Mouse (Mus musculus) CH12.LX (cell line): ENCODE results near the gene Mdga1. TPM values are rescaled to one million over a fixed set of nuclear protein-coding genes. Genes with fewer than 3 reads are reported as not detected.

ENCODE experiments used
- DNase-seq: peaks from one replicate; pipeline ENCODE4 v3.0.0-alpha.2; 2013; ENCODE audit errors: extremely low read depth
- H3K27ac ChIP-seq: 2 replicates; pipeline ENCODE4 v1.5.1; 2012; ENCODE audit warnings: low read depth, mild to moderate bottlenecking, control low read depth, moderate library complexity; ENCODE audit not compliant: insufficient read depth
- H3K27me3 ChIP-seq: replicated peaks from 2 replicates; pipeline ENCODE3; 2012; ENCODE audit warnings: inconsistent platforms
- H3K36me3 ChIP-seq, 2 experiments: replicated peaks in 1 of 2; 2 replicates each; pipeline versions ENCODE3 to v1.6.1; 2012; ENCODE audit warnings: inconsistent platforms in 1 of 2, low read length in 1 of 2, mild to moderate bottlenecking in 1 of 2, mixed read lengths in 1 of 2, moderate library complexity in 1 of 2; ENCODE audit not compliant: control insufficient read depth in 1 of 2, insufficient read depth in 1 of 2
- H3K4me1 ChIP-seq, 2 experiments: 2 replicates each; pipeline ENCODE4 v1.6.1; 2012; ENCODE audit warnings: inconsistent platforms in 1 of 2, moderate library complexity in 1 of 2; ENCODE audit not compliant: insufficient read depth in 2 of 2, control insufficient read depth in 1 of 2
- H3K4me2 ChIP-seq: 2 replicates; pipeline ENCODE4 v1.6.1; 2012; ENCODE audit warnings: low read depth, mild to moderate bottlenecking, control low read depth; ENCODE audit not compliant: poor library complexity, insufficient read depth, severe bottlenecking
- H3K4me3 ChIP-seq, 3 experiments: fragments of 150-350 bp in 1 of 3; sonication (generic) in 1 of 3; replicated peaks in 1 of 3; 2 replicates each; pipeline versions ENCODE3 to v1.5.1; 2011 to 2012; ENCODE audit warnings: low read depth in 2 of 3, low read length in 2 of 3, mild to moderate bottlenecking in 2 of 3, moderate library complexity in 2 of 3, control low read depth in 1 of 3, improper control_type of control experiment in 1 of 3, inconsistent platforms in 1 of 3, mixed read lengths in 1 of 3; ENCODE audit not compliant: poor library complexity in 1 of 3
- H3K79me2 ChIP-seq: replicated peaks from 2 replicates; pipeline ENCODE4 v1.6.1; 2012; ENCODE audit warnings: mild to moderate bottlenecking, moderate library complexity; ENCODE audit not compliant: control insufficient read depth, poor library complexity, insufficient read depth, severe bottlenecking; ENCODE audit errors: extremely low read depth
- H3K9ac ChIP-seq: 2 replicates; pipeline ENCODE4 v1.6.1; 2012; ENCODE audit warnings: low read depth, mild to moderate bottlenecking, control low read depth, moderate library complexity; ENCODE audit not compliant: insufficient read depth
- H3K9me3 ChIP-seq: replicated peaks from 2 replicates; pipeline ENCODE3; 2012; ENCODE audit warnings: low read length, inconsistent platforms, mixed read lengths
- ETS1 ChIP-seq: conservative IDR thresholded peaks from 2 replicates; pipeline ENCODE4 v1.6.1; 2012; ENCODE audit warnings: low read depth, mild to moderate bottlenecking, inconsistent platforms, low read length, improper control_type of control experiment, moderate library complexity
- GABPA ChIP-seq: IDR thresholded peaks from 2 replicates; pipeline ENCODE4 v1.6.1; 2012; ENCODE audit warnings: low read depth, low read length, improper control_type of control experiment, inconsistent platforms; ENCODE audit not compliant: insufficient replicate concordance
- HCFC1 ChIP-seq: IDR thresholded peaks from 2 replicates; pipeline ENCODE4 v1.6.1; 2012; ENCODE audit warnings: low read depth, mild to moderate bottlenecking, inconsistent platforms, low read length, improper control_type of control experiment
- JUN ChIP-seq: IDR thresholded peaks from 2 replicates; pipeline ENCODE4 v1.6.1; 2011; ENCODE audit warnings: low read depth, mild to moderate bottlenecking, low read length, improper control_type of control experiment, moderate library complexity; ENCODE audit not compliant: insufficient read depth
- MAFK ChIP-seq: IDR thresholded peaks from 2 replicates; pipeline ENCODE4 v1.6.1; 2011; ENCODE audit warnings: low read length, improper control_type of control experiment; ENCODE audit not compliant: insufficient replicate concordance
- MAX ChIP-seq: IDR thresholded peaks from 2 replicates; pipeline ENCODE4 v1.6.1; 2011; ENCODE audit warnings: low read length, improper control_type of control experiment
- MEF2A ChIP-seq: IDR thresholded peaks from 2 replicates; pipeline ENCODE4 v1.6.1; 2014; ENCODE audit warnings: low read depth, mild to moderate bottlenecking, inconsistent platforms, low read length, improper control_type of control experiment, borderline replicate concordance
- MXI1 ChIP-seq: IDR thresholded peaks from 2 replicates; pipeline ENCODE4 v1.6.1; 2011; ENCODE audit warnings: mild to moderate bottlenecking, low read depth, low read length, improper control_type of control experiment
- NELFE ChIP-seq: IDR thresholded peaks from 2 replicates; pipeline ENCODE4 v1.6.1; 2011; ENCODE audit warnings: low read depth, low read length, improper control_type of control experiment
- NRF1 ChIP-seq: IDR thresholded peaks from 2 replicates; pipeline ENCODE4 v1.6.1; 2014; ENCODE audit warnings: low read depth, mild to moderate bottlenecking, inconsistent platforms, low read length, improper control_type of control experiment, moderate library complexity
- RAD21 ChIP-seq: IDR thresholded peaks from 2 replicates; pipeline ENCODE4 v1.6.1; 2011; ENCODE audit warnings: low read depth, mild to moderate bottlenecking, low read length, improper control_type of control experiment, moderate library complexity
- SMC3 ChIP-seq: IDR thresholded peaks from 2 replicates; pipeline ENCODE4 v1.6.1; 2011; ENCODE audit warnings: low read depth, low read length, improper control_type of control experiment
- TBP ChIP-seq: conservative IDR thresholded peaks from 2 replicates; pipeline ENCODE4 v1.6.1; 2011; ENCODE audit warnings: low read depth, low read length, improper control_type of control experiment
- TCF12 ChIP-seq: IDR thresholded peaks from 2 replicates; pipeline ENCODE4 v1.6.1; 2014; ENCODE audit warnings: low read depth, mild to moderate bottlenecking, inconsistent platforms, low read length, improper control_type of control experiment
- ZC3H11A ChIP-seq: IDR thresholded peaks from 2 replicates; pipeline ENCODE4 v1.6.1; 2012; ENCODE audit warnings: low read depth, mild to moderate bottlenecking, inconsistent platforms, low read length, improper control_type of control experiment
- ZKSCAN1 ChIP-seq: IDR thresholded peaks from 2 replicates; pipeline ENCODE4 v1.6.1; 2012; ENCODE audit warnings: low read depth, inconsistent platforms, low read length, improper control_type of control experiment, borderline replicate concordance
- ZMIZ1 ChIP-seq: IDR thresholded peaks from 2 replicates; pipeline ENCODE4 v1.6.1; 2012; ENCODE audit warnings: low read depth, mild to moderate bottlenecking, inconsistent platforms, low read length, improper control_type of control experiment
- dilution Hi-C: fragments of 300-500 bp; cut with MboI; formaldehyde crosslinking; loops from 2 replicates; pipeline ENCODE4 v1.14.3; 2020; ENCODE audit warnings: low sequenced_read_pairs; ENCODE audit not compliant: extremely low pct_unique_long_range_greater_than_20kb, extremely low pct_ligation_motif_present
- in situ Hi-C: fragments of 300-500 bp; cut with MboI; formaldehyde crosslinking; loops from 3 replicates; pipeline ENCODE4 v1.14.3; 2019; ENCODE audit warnings: low sequenced_read_pairs, low pct_ligation_motif_present, low pct_unique_long_range_greater_than_20kb, mixed read lengths
- polyA plus RNA-seq: library from polyadenylated mRNA; unstranded; fragments of >175 nt; gene quantifications from 2 replicates; pipeline ENCODE4 v1.2.1, GENCODE M21; 2012; ENCODE audit warnings: low read depth; ENCODE audit not compliant: insufficient read length
- total RNA-seq, 2 experiments: library from RNA; depleted of rRNA; stranded (reverse); fragments of 300-350 nt in 1 of 2; fragments of >200 nt in 1 of 2; gene quantifications; 2 replicates each; pipeline ENCODE4 v1.2.3; 2012 to 2014

Gene Mdga1
- total and polyA plus RNA-seq, 3 experiments, result 0.29 to 0.39 (median 0.38) TPM

GRCm38 (mm10) chr17:29824208-29824509, 145.7 kb downstream of the Mdga1 start:
- no peaks in the 10 kb centered on the region for H3K9me3 ChIP-seq
- no peak for DNase-seq
- dilution Hi-C loops, result no loop called here
- TF ChIP-seq HCFC1 (no peak), GABPA (no peak), MAFK (no peak), ZMIZ1 (no peak), NELFE (no peak), JUN (no peak), ETS1 (no peak), MXI1 (no peak), ZKSCAN1 (no peak), TBP (no peak)
- TF ChIP-seq, all 38 proteins: peak for 0
- Histone ChIP-seq H3K4me1 (peaks cover 0 to 21% of the 10 kb centered on the region in 2 experiments; a peak in 3 of 4 replicates), H3K79me2 (no peaks in the 10 kb centered on the region), H3K27ac (no peak overlapping the region), H3K36me3 (no peaks in the 10 kb centered on the region), H3K27me3 (peaks cover 39% of the 10 kb centered on the region), H3K4me2 (no peak overlapping the region), H3K4me3 (no peak overlapping the region), H3K9ac (no peak overlapping the region)
- in situ Hi-C loops, result no loop called here

GRCm38 (mm10) chr17:29823439-29824207, 146.3 kb downstream of the Mdga1 start:
- Histone ChIP-seq H3K36me3 (no peaks in the 10 kb centered on the region), H3K27ac (no peak overlapping the region), H3K27me3 (peaks cover 37% of the 10 kb centered on the region), H3K9ac (no peak overlapping the region), H3K4me2 (no peak overlapping the region), H3K4me3 (no peak overlapping the region), H3K9me3 (no peaks in the 10 kb centered on the region), H3K4me1 (peaks cover 0 to 21% of the 10 kb centered on the region in 2 experiments; a peak in 3 of 4 replicates), H3K79me2 (no peaks in the 10 kb centered on the region)
- DNase-seq, result no peak
- in situ Hi-C loops, result no loop called here
- dilution Hi-C loops, result no loop called here
- TF ChIP-seq HCFC1 (no peak), GABPA (no peak), MEF2A (no peak), NRF1 (no peak), MAX (no peak), ETS1 (no peak), TCF12 (no peak), SMC3 (no peak), ZC3H11A (no peak), RAD21 (no peak), MXI1 (no peak)
